Comparison of ENCODE assay signal across 1 mouse cellular context in genomic region chr7:19932877-19933809, GRCm38 (mm10).
TF ChIP-seq lines count a peak whose summit lies in the region.

No protein-coding gene starts in this region.

TF ChIP-seq in CH12.LX, 34 proteins besides CTCF, POLR2A, EP300 and RAD21 (continued from another document):
- peak; percentile 20; the same call in 1 of the 2 replicates for TF ChIP-seq USF1 (IDR thresholded peaks at IDR 0.05; ENCODE audit: low read depth, low read length)
- no peak; the same call in 1 of the 2 replicates for TF ChIP-seq NRF1 (IDR thresholded peaks at IDR 0.05; ENCODE audit: low read depth, low read length)
- TF ChIP-seq ZKSCAN1 (IDR thresholded peaks at IDR 0.05; ENCODE audit: borderline replicate concordance, low read depth, low read length), result no peak
- no peak for TF ChIP-seq ZMIZ1 (IDR thresholded peaks at IDR 0.05; ENCODE audit: low read depth, low read length)
- TF ChIP-seq NELFE (IDR thresholded peaks at IDR 0.05; ENCODE audit: low read depth, low read length), result no peak
- no peak for TF ChIP-seq KAT2A (IDR thresholded peaks at IDR 0.05; ENCODE audit: insufficient replicate concordance, low read length)
- 0 out of 2 replicates have a peak, but pooled peaks have one; percentile 22 for TF ChIP-seq TBP (conservative IDR thresholded peaks at IDR 0.05; ENCODE audit: low read depth, low read length)
- TF ChIP-seq MEF2A (IDR thresholded peaks at IDR 0.05; ENCODE audit: borderline replicate concordance, low read depth, low read length), result no peak
- no peak for TF ChIP-seq CHD1 (IDR thresholded peaks at IDR 0.05; ENCODE audit: low read depth, low read length)
- peak; percentile 53 for TF ChIP-seq BHLHE40 (IDR thresholded peaks at IDR 0.05; ENCODE audit: low read depth, low read length)
- no peak for TF ChIP-seq TCF12 (IDR thresholded peaks at IDR 0.05; ENCODE audit: low read depth, low read length)
- TF ChIP-seq JUN (IDR thresholded peaks at IDR 0.05; ENCODE audit: insufficient read depth, low read depth, low read length), result no peak
- peak; percentile 60 for TF ChIP-seq CHD2 (IDR thresholded peaks at IDR 0.05; ENCODE audit: low read length)
- TF ChIP-seq ELF1 (IDR thresholded peaks at IDR 0.05; ENCODE audit: low read depth, low read length), result no peak
- no peak for TF ChIP-seq SIN3A (IDR thresholded peaks at IDR 0.05; ENCODE audit: low read length)
- peak; percentile 51 for TF ChIP-seq MAZ (IDR thresholded peaks at IDR 0.05; ENCODE audit: low read depth, low read length)
- no peak; the same call in 1 of the 2 replicates for TF ChIP-seq ETS1 (conservative IDR thresholded peaks at IDR 0.05; ENCODE audit: low read depth, low read length)
- no peak for TF ChIP-seq ZC3H11A (IDR thresholded peaks at IDR 0.05; ENCODE audit: low read depth, low read length)
- TF ChIP-seq GABPA (IDR thresholded peaks at IDR 0.05; ENCODE audit: insufficient replicate concordance, low read depth, low read length), result no peak
- no peak for TF ChIP-seq MYC (IDR thresholded peaks at IDR 0.05; ENCODE audit: low read depth, low read length)
- TF ChIP-seq E2F4 (IDR thresholded peaks at IDR 0.05; ENCODE audit: insufficient replicate concordance, low read depth, low read length), result no peak
- 0 out of 2 replicates have a peak, but pooled peaks have one; percentile 16 for TF ChIP-seq USF2 (conservative IDR thresholded peaks at IDR 0.05; ENCODE audit: low read depth, low read length)
- no peak for TF ChIP-seq ZNF384 (IDR thresholded peaks at IDR 0.05; ENCODE audit: low read depth, low read length)
- no peak for TF ChIP-seq RCOR1 (conservative IDR thresholded peaks at IDR 0.05; ENCODE audit: low read depth, low read length)
- no peak for TF ChIP-seq POLR2AphosphoS2 (IDR thresholded peaks at IDR 0.05; ENCODE audit: low read depth, low read length)
- TF ChIP-seq HCFC1 (IDR thresholded peaks at IDR 0.05; ENCODE audit: low read depth, low read length), result no peak
- TF ChIP-seq PAX5 (IDR thresholded peaks at IDR 0.05; ENCODE audit: low read length), result no peak
